Mouse (Mus musculus): ENCODE measurements around the gene Rsbn1.

GRCm38 (mm10) chr3:103916205-103916838 is 2.4 kb downstream of the Rsbn1 start:
- TF ChIP-seq EP300 (optimal IDR thresholded peaks at IDR 0.05) (no peak), CTCF (IDR thresholded peaks at IDR 0.05; ENCODE audit: low read depth) (no peak)
